Mouse (Mus musculus): ENCODE results near the gene Olfr802. TPM values are rescaled to one million over a fixed set of nuclear protein-coding genes. Genes with fewer than 3 reads are reported as not detected.

The Olfr802 gene
- not detected in 3 replicates for total RNA-seq (2017)

GRCm38 (mm10) chr10:129688069-129688468 lies at the start of gene Olfr802:
Gene Olfr802, minus strand, starts transcription at chr10:129688169.
- no peak for ATAC-seq (replicated peaks; ENCODE audit: insufficient number of reproducible peaks, low FRiP score, low TSS enrichment, poor library complexity, severe bottlenecking)

GRCm38 (mm10) chr10:129729275-129729674 lies 41.3 kb upstream of the Olfr802 start, which contains the start of gene Olfr805:
Gene Olfr805, minus strand, starts transcription at chr10:129729375.
- ATAC-seq (replicated peaks; ENCODE audit: insufficient number of reproducible peaks, low FRiP score, low TSS enrichment, poor library complexity, severe bottlenecking): no peak

- ATAC-seq (replicated peaks; ENCODE audit: insufficient number of reproducible peaks, low FRiP score, low TSS enrichment, poor library complexity, severe bottlenecking): no peak
Observed at GRCm38 (mm10) chr10:129702910-129703309, 14.9 kb upstream of the Olfr802 start, which contains the start of gene Olfr804. Gene Olfr804, plus strand, starts transcription at chr10:129703210.

GRCm38 (mm10) chr10:129694186-129694585 lies 6.2 kb upstream of the Olfr802 start, which contains the start of gene Olfr803:
Gene Olfr803, minus strand, starts transcription at chr10:129694286.
- ATAC-seq (replicated peaks; ENCODE audit: insufficient number of reproducible peaks, low FRiP score, low TSS enrichment, poor library complexity, severe bottlenecking): no peak

- no peak for ATAC-seq (replicated peaks; ENCODE audit: insufficient number of reproducible peaks, low FRiP score, low TSS enrichment, poor library complexity, severe bottlenecking)
Observed at GRCm38 (mm10) chr10:129673765-129674164, 14.2 kb downstream of the Olfr802 start, which contains the start of gene Olfr801. Gene Olfr801, minus strand, starts transcription at chr10:129673865.

GRCm38 (mm10) chr10:129657394-129657793 lies 30.6 kb downstream of the Olfr802 start, which contains the start of gene Olfr800:
Gene Olfr800, plus strand, starts transcription at chr10:129657694.
- ATAC-seq (replicated peaks; ENCODE audit: insufficient number of reproducible peaks, low FRiP score, low TSS enrichment, poor library complexity, severe bottlenecking): no peak

- no peak for ATAC-seq (replicated peaks; ENCODE audit: insufficient number of reproducible peaks, low FRiP score, low TSS enrichment, poor library complexity, severe bottlenecking)
Observed at GRCm38 (mm10) chr10:129651763-129652162, 36.2 kb downstream of the Olfr802 start.

- no peak for ATAC-seq (replicated peaks; ENCODE audit: insufficient number of reproducible peaks, low FRiP score, low TSS enrichment, poor library complexity, severe bottlenecking)
Observed at GRCm38 (mm10) chr10:129637184-129637583, 50.8 kb downstream of the Olfr802 start, which contains the start of gene Olfr799. Gene Olfr799, plus strand, starts transcription at chr10:129637484.

GRCm38 (mm10) chr10:129627834-129628233 lies 60.1 kb downstream of the Olfr802 start, which contains the start of gene Olfr798:
Gene Olfr798, minus strand, starts transcription at chr10:129627934.
- no peak for ATAC-seq (replicated peaks; ENCODE audit: insufficient number of reproducible peaks, low FRiP score, low TSS enrichment, poor library complexity, severe bottlenecking)

Other genes with a start within 250 kb of the Olfr802 start
- not detected in 3 replicates for gene Olfr787, start 226.3 kb downstream of the Olfr802 start, total RNA-seq (2017)
- gene Olfr788, start 217.2 kb downstream of the Olfr802 start, total RNA-seq (2017): not detected in 3 replicates
- gene Olfr789, start 203.4 kb downstream of the Olfr802 start, total RNA-seq (2017): not detected in 3 replicates
- not detected in 3 replicates for gene Olfr790, start 189.7 kb downstream of the Olfr802 start, total RNA-seq (2017)
- gene Olfr791, start 166.4 kb downstream of the Olfr802 start, total RNA-seq (2017): not detected in 3 replicates
- gene Olfr792, start 149.0 kb downstream of the Olfr802 start, total RNA-seq (2017): not detected in 3 replicates
- 0.10 TPM in 1 of 3 replicates, not detected in the others for gene Olfr794, start 120.5 kb downstream of the Olfr802 start, total RNA-seq (2017)
- gene Olfr796, start 75.6 kb downstream of the Olfr802 start, total RNA-seq (2017): not detected in 3 replicates
- not detected in 3 replicates for gene Olfr798, start 60.2 kb downstream of the Olfr802 start, total RNA-seq (2017)
- gene Olfr799, start 50.7 kb downstream of the Olfr802 start, total RNA-seq (2017): 0.43 TPM in 1 of 3 replicates, not detected in the others
- not detected in 3 replicates for gene Olfr800, start 30.5 kb downstream of the Olfr802 start, total RNA-seq (2017)
- gene Olfr801, start 14.3 kb downstream of the Olfr802 start, total RNA-seq (2017): not detected in 3 replicates
- not detected in 3 replicates for gene Olfr803, start 6.1 kb upstream of the Olfr802 start, total RNA-seq (2017)
- gene Olfr804, start 15.0 kb upstream of the Olfr802 start, total RNA-seq (2017): not detected in 3 replicates
- gene Olfr805, start 41.2 kb upstream of the Olfr802 start, total RNA-seq (2017): not detected in 3 replicates
- not detected in 3 replicates for gene Olfr806, start 53.8 kb upstream of the Olfr802 start, total RNA-seq (2017)
- not detected in 3 replicates for gene Olfr807, start 69.6 kb upstream of the Olfr802 start, total RNA-seq (2017)
- not detected in 3 replicates for gene Olfr808, start 77.3 kb upstream of the Olfr802 start, total RNA-seq (2017)
- gene Olfr809, start 86.5 kb upstream of the Olfr802 start, total RNA-seq (2017): not detected in 3 replicates
- gene Olfr810, start 106.7 kb upstream of the Olfr802 start, total RNA-seq (2017): not detected in 3 replicates
- gene Olfr811, start 116.2 kb upstream of the Olfr802 start, total RNA-seq (2017): not detected in 3 replicates
- not detected in 3 replicates for gene Olfr812, start 157.9 kb upstream of the Olfr802 start, total RNA-seq (2017)
- not detected in 3 replicates for gene Olfr813, start 167.2 kb upstream of the Olfr802 start, total RNA-seq (2017)
- gene Olfr814, start 191.7 kb upstream of the Olfr802 start, total RNA-seq (2017): not detected in 3 replicates
- gene Olfr815, start 217.7 kb upstream of the Olfr802 start, total RNA-seq (2017): not detected in 3 replicates
- not detected in 3 replicates for gene Olfr816, start 227.4 kb upstream of the Olfr802 start, total RNA-seq (2017)

Measured in monocyte, adult 5-6 weeks (primary cell).